Mouse (Mus musculus): Measurements from ENCODE around the gene Susd1.

Susd1 gene

DNA sequence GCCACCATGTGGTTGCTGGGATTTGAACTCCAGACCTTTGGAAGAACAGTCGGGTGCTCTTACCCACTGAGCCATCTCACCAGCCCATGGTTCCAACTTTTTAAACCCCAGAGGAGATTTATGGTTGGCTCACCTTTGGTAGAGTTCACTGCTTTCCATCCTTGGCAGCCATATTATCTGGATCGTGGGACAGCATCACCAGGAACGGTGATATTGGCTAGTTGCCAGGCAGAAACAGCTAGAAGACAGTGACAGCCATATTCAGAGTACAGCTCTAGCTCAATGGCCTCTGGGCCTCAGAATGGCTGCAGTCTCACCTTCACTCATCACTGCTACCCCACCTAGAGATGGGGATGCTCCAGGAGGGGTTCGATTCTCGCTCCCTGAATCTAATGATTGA is 159.3 kb downstream of the Susd1 start:
- no peak for DNase-seq

DNA sequence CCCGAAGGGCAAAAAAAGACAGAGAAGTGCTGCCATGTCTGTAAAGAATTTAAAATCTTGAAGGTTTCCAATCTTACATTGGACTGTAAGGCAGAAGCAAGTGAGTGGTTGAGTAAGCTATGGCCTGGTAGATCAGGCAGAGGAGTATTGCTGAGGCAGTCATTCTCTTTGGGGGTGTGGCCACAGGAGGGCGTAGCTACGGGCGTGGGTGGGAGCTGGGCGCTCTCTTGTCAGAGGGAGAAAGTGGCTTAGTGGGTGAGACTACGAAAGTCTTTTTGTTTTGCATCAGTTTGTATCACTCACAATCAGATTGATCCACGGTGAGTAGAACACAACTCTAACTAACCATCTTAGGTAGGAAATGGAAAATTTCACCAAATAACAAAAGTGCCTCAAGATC is 160.0 kb downstream of the Susd1 start:
- peak; percentile 83 for DNase-seq

DNA sequence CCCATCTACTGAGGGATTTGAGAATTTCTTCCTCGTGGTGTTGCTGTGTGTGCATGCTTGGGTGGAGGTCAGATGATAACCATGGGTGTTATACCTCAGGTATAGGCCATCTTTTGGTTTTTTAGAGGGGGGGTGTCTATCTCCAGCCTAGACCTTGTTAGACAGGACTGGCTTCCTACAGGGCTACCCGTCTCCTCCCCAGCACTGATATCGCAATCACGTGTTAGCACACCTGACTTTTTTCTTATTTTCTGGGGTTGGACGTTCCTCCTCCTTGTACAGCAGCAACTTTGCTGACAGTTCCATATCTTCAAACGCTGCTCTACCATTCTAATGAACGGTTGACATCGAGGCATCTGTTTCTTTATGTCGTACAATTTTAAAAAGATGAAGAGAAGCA is 160.5 kb downstream of the Susd1 start:
- no peak for DNase-seq

DNA sequence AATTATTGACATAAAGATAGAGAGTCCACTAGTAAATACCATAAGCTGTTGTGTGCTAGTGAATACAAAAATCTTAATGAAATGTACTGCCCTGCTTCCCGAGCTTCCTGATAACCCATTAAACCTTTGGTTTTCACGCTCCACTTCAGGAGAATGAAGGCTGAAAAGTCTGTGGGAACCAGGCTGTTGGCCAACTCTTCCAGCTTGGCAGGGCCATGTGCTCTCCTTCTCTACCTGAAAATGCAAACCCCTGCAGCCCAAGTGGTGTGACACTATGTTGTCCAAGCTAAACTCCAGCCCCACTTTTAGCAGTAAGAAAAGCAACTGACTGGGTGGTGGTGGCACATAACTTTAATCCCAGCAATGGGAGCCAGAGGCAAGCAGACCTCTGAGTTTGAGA is 162.5 kb downstream of the Susd1 start:
- DNase-seq: no peak

DNA sequence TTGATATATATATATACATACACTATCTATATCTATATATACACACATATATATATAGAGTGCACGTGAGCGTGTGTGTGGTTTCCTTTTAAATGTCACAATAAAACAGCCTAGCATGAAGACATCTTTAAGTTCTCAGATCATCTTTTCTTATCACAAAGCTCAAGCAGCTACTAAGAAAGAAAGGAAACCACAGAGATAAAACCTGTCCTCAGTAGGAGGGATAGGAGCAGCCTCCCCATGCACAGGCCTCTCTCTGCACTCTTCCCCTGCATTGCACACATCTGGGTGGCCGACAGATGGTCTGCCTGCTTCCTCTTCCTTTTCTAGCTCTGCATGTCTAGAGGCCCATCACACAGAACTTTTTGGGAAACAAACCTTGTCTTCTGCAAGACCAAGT is 162.9 kb downstream of the Susd1 start:
- DNase-seq: peak; percentile 69

GRCm38 (mm10) chr4:59274136-59274535 is 164.3 kb downstream of the Susd1 start:
- no peak for DNase-seq

GRCm38 (mm10) chr4:59273342-59273741 is 165.1 kb downstream of the Susd1 start:
- DNase-seq: no peak

DNA sequence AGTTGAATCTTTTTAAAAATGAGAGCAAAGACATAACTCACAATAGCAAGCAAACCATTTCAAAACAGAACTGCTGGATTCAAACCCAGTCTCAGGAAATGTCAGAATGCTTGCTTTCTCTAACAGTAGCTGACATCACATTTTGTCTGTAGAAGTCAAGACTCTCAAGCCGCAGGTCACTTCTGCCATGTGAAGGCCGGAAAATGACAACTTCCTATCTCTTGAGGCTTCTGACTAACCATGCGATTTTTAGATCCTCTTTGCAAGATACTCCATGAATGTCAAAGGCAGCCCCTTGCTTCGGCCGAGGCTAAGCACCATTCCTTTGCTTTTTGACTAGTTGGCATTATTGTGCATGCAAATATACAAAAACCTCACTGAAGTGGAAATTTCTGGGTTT is 172.8 kb downstream of the Susd1 start:
- DNase-seq: no peak

- no peak for DNase-seq
Observed at GRCm38 (mm10) chr4:59265182-59265581, 173.3 kb downstream of the Susd1 start.
